Mouse (Mus musculus) forebrain, embryonic 16.5 days (tissue): Measurements from ENCODE around the gene Adgrl1. TPM values are rescaled to one million over a fixed set of nuclear protein-coding genes. Genes with fewer than 3 reads are reported as not detected.

Source experiments
- ATAC-seq: fragments of 200-750 bp; cut with Nextera tagmentation; 2 replicates; pipeline ENCODE4 v1.8.0; 2017; ENCODE audit warnings: mild to moderate bottlenecking, moderate library complexity
- H3K27ac ChIP-seq: fragments of 300-500 bp; sonication (generic); 2 replicates; pipeline ENCODE4 v1.5.1; 2014; ENCODE audit warnings: low read length, control low read depth
- H3K27me3 ChIP-seq: fragments of 300-500 bp; sonication (generic); replicated peaks from 2 replicates; pipeline ENCODE4 v1.6.1; 2014; ENCODE audit warnings: low read length; ENCODE audit not compliant: control insufficient read depth, insufficient read depth
- H3K36me3 ChIP-seq: fragments of 300-500 bp; sonication (generic); 2 replicates; pipeline ENCODE4 v1.6.1; 2014; ENCODE audit not compliant: control insufficient read depth, insufficient read depth
- H3K4me1 ChIP-seq: fragments of 300-500 bp; sonication (generic); replicated peaks from 2 replicates; pipeline ENCODE4 v1.6.1; 2014; ENCODE audit warnings: low read length; ENCODE audit not compliant: control insufficient read depth, insufficient read depth
- H3K4me2 ChIP-seq: fragments of 300-500 bp; sonication (generic); 2 replicates; pipeline ENCODE4 v1.6.1; 2014; ENCODE audit warnings: mild to moderate bottlenecking, low read length, control low read depth
- H3K4me3 ChIP-seq: fragments of 300-500 bp; sonication (generic); replicated peaks from 2 replicates; pipeline ENCODE4 v1.5.1; 2014; ENCODE audit warnings: mild to moderate bottlenecking, low read length, control low read depth
- H3K9ac ChIP-seq: fragments of 300-500 bp; sonication (generic); replicated peaks from 2 replicates; pipeline ENCODE4 v1.6.1; 2014; ENCODE audit warnings: low read depth, low read length, control low read depth
- H3K9me3 ChIP-seq: fragments of 300-500 bp; sonication (generic); 2 replicates; pipeline ENCODE4 v1.6.1; 2016; ENCODE audit warnings: low read length; ENCODE audit not compliant: control insufficient read depth
- WGBS: fragments of 180-500 bp; shearing (Covaris S2); extraction: QIAGEN DNeasy Blood & Tissue Kit; methylation state at CpG from one replicate; pipeline ENCODE4 v1.1.7; 2014; 5-methylcytosine and 5-hydroxymethylcytosine counted together
- polyA plus RNA-seq: library from polyadenylated mRNA; unstranded; fragments of >200 nt; fragmentation: Nextera tagmentation; extraction: Ambion mirVana; gene quantifications from 2 replicates; pipeline ENCODE4 v1.2.1, GENCODE M21; 2015

The Adgrl1 gene
- polyA plus RNA-seq, 1 experiment from 2014 or later: 60.4 TPM

DNA sequence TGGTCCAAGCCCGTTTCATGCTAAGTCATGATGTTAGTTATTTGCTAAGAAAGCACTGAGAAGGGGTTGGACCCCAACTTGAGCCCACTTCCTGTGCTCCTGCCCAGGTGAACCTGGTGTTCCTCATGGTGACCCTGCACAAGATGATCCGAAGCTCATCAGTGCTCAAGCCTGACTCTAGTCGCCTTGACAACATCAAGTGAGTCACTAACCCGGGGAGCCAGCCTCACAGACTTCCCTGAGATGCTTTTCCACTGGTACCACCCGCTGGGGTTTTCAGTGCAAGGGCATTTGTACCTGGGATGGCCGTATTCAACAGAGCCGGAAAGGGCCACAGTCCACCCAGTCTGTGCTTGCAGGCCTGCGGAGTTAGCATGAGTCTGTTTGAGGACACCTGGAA lies 35.5 kb downstream of the Adgrl1 start:
- ATAC-seq: no peak
- Histone ChIP-seq H3K4me1 (no peaks in the 10 kb centered on the region), H3K4me3 (no peak overlapping the region), H3K4me2 (no peak overlapping the region), H3K27ac (no peak overlapping the region), H3K36me3 (peaks cover 75% of the 10 kb centered on the region), H3K27me3 (no peaks in the 10 kb centered on the region), H3K9me3 (no peaks in the 10 kb centered on the region), H3K9ac (no peak overlapping the region)
- WGBS: 91% methylated on average over 8 of the region's 8 CpGs

DNA sequence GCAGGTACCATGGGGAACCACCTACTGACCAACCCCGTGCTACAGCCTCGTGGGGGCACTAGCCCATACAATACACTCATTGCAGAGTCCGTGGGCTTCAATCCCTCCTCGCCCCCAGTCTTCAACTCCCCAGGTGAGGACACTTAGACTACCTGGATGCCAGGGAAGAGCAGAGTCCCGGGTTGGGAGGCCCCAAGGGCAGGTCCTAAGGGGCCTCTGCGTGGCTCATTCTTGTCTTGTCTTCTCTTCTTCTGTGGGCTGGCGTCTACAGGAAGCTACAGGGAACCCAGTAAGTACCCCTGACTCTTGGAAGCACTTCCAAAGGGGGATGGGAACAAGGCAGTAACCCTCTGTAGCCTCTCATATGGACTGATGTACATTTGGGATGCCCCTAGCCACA lies 37.7 kb downstream of the Adgrl1 start:
- Histone ChIP-seq H3K4me3 (no peak overlapping the region), H3K36me3 (peaks cover 55% of the 10 kb centered on the region), H3K27me3 (no peaks in the 10 kb centered on the region), H3K27ac (no peak overlapping the region), H3K4me1 (no peaks in the 10 kb centered on the region; the same call in 1 of the 2 replicates), H3K9me3 (no peaks in the 10 kb centered on the region), H3K4me2 (no peak overlapping the region), H3K9ac (no peak overlapping the region)
- WGBS: 91% methylated on average over 7 of the region's 7 CpGs
- no peak for ATAC-seq

DNA sequence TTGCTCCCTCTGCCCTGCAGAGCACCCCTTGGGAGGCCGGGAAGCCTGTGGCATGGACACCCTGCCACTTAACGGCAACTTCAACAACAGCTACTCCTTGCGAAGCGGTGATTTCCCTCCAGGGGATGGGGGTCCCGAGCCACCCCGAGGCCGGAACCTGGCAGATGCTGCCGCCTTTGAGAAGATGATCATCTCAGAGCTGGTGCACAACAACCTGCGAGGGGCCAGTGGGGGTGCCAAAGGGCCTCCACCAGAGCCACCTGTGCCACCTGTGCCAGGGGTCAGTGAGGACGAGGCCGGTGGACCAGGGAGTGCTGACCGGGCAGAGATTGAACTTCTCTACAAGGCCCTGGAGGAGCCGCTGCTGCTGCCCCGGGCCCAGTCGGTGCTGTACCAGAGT lies 38.4 kb downstream of the Adgrl1 start:
- peaks cover 48% of the 10 kb centered on the region for H3K36me3 ChIP-seq
- no peaks in the 10 kb centered on the region for H3K27me3 ChIP-seq
- H3K9ac ChIP-seq: no peak overlapping the region
- no peak overlapping the region for H3K4me3 ChIP-seq
- WGBS: 93% methylated on average over 15 of the region's 15 CpGs
- H3K27ac ChIP-seq: no peak overlapping the region
- no peaks in the 10 kb centered on the region for H3K9me3 ChIP-seq
- no peak overlapping the region for H3K4me2 ChIP-seq
- H3K4me1 ChIP-seq: no peaks in the 10 kb centered on the region; the same call in 1 of the 2 replicates
- no peak for ATAC-seq

DNA sequence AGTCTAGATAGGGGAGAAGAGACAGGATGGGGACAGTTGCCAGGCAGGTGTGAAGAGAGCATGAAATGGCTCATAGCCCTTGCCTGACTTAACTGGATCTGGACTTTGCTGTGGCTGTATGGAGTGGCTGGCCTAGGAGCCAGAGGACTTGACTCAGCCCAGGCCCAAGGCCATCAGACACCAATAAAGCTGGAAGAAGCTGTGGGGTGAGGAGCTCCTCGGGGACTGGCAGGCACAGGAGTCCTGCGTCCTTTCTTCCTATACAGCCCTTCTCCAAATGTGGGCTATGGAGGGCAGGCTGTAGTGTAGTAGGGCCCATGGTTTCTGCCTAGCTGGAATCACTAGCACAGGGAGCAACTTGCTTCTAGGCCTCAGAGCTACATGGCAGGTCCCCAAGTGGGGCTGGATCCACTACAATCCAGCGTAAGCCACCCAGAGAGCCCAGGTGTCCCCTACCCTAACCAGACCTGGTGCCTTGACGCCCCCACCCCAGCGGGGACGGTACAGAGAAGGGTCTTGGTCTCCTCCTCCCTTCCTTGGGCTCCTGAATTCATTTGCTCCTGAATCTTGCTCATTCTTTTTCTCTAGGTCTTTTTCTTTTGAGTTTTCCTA lies 41.3 kb downstream of the Adgrl1 start:
- Histone ChIP-seq H3K4me2 (no peak overlapping the region), H3K9ac (no peak overlapping the region), H3K4me1 (no peaks in the 10 kb centered on the region; the same call in 1 of the 2 replicates), H3K36me3 (peaks cover 23% of the 10 kb centered on the region), H3K27ac (no peak overlapping the region), H3K27me3 (no peaks in the 10 kb centered on the region), H3K9me3 (no peaks in the 10 kb centered on the region), H3K4me3 (no peak overlapping the region)
- WGBS: 81% methylated on average over 6 of the region's 6 CpGs
- no peak for ATAC-seq

DNA sequence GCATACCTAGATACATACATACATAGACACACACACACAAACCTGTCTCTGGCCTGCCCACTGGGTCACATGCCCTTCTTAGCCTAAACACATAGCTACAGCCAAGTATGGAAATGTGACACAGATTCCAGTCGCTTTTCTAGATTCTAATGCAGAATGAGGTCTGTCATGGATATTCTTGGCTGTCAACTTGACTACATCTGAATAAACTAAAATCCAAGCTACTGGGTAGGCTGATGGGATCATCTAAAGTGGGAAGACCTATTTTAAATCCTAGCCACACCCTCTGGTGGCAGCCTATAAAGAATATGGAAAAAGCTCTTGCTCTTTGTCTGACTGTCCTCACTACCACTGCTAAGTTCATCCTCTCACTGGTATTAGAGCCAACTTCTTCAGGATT lies 42.5 kb downstream of the Adgrl1 start:
- no peak overlapping the region for H3K9ac ChIP-seq
- H3K36me3 ChIP-seq: peaks cover 11% of the 10 kb centered on the region
- no peaks in the 10 kb centered on the region for H3K9me3 ChIP-seq
- H3K4me1 ChIP-seq: no peaks in the 10 kb centered on the region; the same call in 1 of the 2 replicates
- H3K4me2 ChIP-seq: no peak overlapping the region
- WGBS: 81% methylated on average over 1 of the region's 1 CpGs
- no peak overlapping the region for H3K4me3 ChIP-seq
- no peaks in the 10 kb centered on the region for H3K27me3 ChIP-seq
- ATAC-seq: no peak
- H3K27ac ChIP-seq: no peak overlapping the region

DNA sequence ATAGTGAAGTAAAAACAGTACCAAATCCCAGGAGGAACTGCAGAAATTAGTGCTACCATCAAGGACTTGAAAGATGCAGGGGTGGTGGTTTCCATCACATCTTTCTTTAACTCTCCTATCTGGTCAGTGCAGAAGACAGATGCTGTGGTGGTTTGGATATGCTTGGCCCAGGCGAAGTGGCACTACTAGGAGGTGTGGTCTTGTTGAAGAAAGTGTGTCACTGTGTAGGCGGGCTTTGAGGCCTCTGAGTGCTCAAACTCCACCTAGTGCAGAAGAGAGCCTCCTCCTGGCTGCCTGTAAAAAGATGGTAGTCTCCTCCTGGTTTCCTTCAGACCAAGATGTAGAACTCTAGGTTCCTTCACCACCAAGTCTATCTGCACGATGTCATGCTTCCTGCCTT lies 45.6 kb downstream of the Adgrl1 start:
- Histone ChIP-seq H3K27ac (no peak overlapping the region), H3K9ac (no peak overlapping the region), H3K27me3 (no peaks in the 10 kb centered on the region), H3K36me3 (no peaks in the 10 kb centered on the region), H3K4me3 (no peak overlapping the region), H3K4me2 (no peak overlapping the region), H3K9me3 (no peaks in the 10 kb centered on the region), H3K4me1 (no peaks in the 10 kb centered on the region; the same call in 1 of the 2 replicates)
- no peak for ATAC-seq
- WGBS: 67% methylated on average over 3 of the region's 3 CpGs

DNA sequence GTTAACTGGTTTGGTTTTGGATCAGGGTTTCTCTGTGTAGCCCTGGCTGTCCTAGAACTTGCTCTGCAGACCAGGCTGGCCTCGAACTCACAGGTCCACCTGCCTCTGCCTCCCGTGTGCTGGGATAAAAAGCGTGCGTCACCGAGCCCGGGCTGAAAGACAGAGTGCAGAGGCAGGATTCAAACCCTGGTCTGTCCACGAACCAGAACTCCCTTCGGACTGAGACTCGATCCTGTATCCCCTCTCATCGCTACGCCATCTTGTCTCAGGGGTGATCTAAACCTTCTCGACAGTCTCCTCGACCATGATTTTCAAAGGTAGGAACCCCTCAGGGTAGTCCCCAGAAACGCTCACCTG lies 54.8 kb downstream of the Adgrl1 start:
- no peak for ATAC-seq
- H3K9me3 ChIP-seq: no peaks in the 10 kb centered on the region
- no peak overlapping the region for H3K27ac ChIP-seq
- peak overlapping the region; percentile 56 for H3K4me2 ChIP-seq
- WGBS: under 1% methylated on average over 14 of the region's 14 CpGs
- no peaks in the 10 kb centered on the region for H3K36me3 ChIP-seq
- peak overlapping the region; percentile 69 for H3K4me3 ChIP-seq
- H3K4me1 ChIP-seq: peaks cover 15% of the 10 kb centered on the region
- H3K27me3 ChIP-seq: no peaks in the 10 kb centered on the region
- peak overlapping the region; percentile 1; the same call in 1 of the 2 replicates for H3K9ac ChIP-seq

DNA sequence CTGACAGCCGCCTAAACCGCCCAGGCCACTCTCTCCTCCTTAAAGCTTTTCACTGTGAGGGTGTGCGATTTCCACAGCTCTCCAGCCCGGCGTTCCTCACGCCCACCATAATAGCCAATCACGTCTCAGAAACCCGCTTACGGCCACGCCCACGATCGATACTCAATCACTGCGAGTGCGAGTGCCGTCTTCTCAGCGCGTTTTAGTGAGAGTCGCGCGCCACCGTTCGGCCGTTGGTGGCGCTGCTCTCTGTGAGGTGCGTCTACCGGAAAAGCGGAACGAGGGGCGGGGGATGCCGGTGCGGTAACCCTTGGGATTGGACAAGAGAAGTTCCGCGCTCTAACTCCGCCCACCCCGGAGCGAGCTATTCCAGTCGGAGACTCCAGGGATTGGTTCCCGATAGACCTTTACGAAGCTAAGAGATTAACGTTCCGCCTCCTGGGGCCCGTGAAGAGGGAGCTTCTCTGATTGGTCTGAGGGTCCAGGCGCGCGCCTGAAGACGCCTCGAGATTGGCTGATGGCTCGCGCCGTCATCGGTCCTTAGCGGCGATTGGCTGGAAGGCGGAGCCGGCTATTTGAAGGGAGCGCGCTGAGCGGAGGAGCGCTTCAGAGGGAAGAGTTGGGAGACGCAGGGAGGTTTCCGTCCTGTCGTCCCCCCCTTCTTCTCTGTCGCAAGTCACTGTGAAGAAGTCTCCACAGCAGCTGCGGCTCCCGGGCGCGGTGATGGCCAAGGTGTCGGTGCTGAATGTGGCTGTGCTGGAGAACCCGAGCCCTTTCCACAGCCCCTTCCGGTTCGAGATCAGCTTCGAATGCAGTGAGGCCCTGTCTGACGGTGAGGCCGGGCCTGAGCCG lies 55.4 kb downstream of the Adgrl1 start, which contains the start of the genes Gm10644 and Asf1b:
TSS of gene Gm10644 (minus strand) at position 100 of the 852 bp plus-strand sequence.
TSS of gene Asf1b (plus strand) at position 402 of the 852 bp plus-strand sequence.
- no peaks in the 10 kb centered on the region for H3K36me3 ChIP-seq
- H3K4me3 ChIP-seq: peak within 1 kb of the TSS; percentile 69
- no peaks in the 10 kb centered on the region for H3K9me3 ChIP-seq
- no peaks in the 10 kb centered on the region for H3K27me3 ChIP-seq
- under 1% methylated on average over 75 of the region's 75 CpGs for WGBS
- peak; percentile 99 for ATAC-seq
- H3K4me1 ChIP-seq: peaks cover 15% of the 10 kb centered on the region
- H3K27ac ChIP-seq: no peak within 1 kb of the TSS
- H3K9ac ChIP-seq: peak within 1 kb of the TSS; percentile 54
- peak within 1 kb of the TSS; percentile 97 for H3K4me2 ChIP-seq

DNA sequence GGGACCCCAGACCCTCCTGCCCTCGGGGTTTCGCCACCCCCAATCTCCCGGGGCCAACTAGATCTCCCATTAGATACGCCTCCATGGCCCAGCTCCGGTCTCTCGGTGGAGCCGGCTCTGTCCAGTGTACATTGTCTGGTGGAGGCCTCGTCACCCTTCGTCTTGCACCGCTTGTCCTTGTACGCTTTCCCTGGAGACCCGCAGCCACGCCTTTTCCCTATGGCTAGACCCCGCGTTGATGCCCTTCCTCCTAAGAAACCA lies 56.0 kb downstream of the Adgrl1 start:
- ATAC-seq: no peak
- peaks cover 15% of the 10 kb centered on the region for H3K4me1 ChIP-seq

More for the DNA sequence above, 56.0 kb downstream of the Adgrl1 start:
- Histone ChIP-seq H3K27ac (no peak overlapping the region), H3K4me2 (peak overlapping the region; percentile 97), H3K36me3 (no peaks in the 10 kb centered on the region), H3K9ac (peak overlapping the region; percentile 54), H3K27me3 (no peaks in the 10 kb centered on the region), H3K4me3 (peak overlapping the region; percentile 69), H3K9me3 (no peaks in the 10 kb centered on the region)
- WGBS: under 1% methylated on average over 15 of the region's 15 CpGs
